Mouse (Mus musculus): ENCODE measurements around the gene Gm7138. TPM values are rescaled to one million over a fixed set of nuclear protein-coding genes. Genes with fewer than 3 reads are reported as not detected.
"Not testable (repeated sequence)": the region's sequence is repeated elsewhere in the genome, so short reads cannot be mapped to it uniquely, and the experiment has no call there.

Gm7138 gene
- polyA plus RNA-seq, 1 experiment from 2014 or later = not detected

- not testable (repeated sequence) for H3K4me1 ChIP-seq; H3K27me3 ChIP-seq (ENCODE audit: low read depth, poor library complexity, severe bottlenecking); DNase-seq (ENCODE audit: low spot score); H3K4me3 ChIP-seq; H3K27ac ChIP-seq (replicated peaks); H3K36me3 ChIP-seq; H3K9me3 ChIP-seq (replicated peaks)
- 53% methylated on average over 1 of the region's 1 CpGs for WGBS
Observed at GRCm38 (mm10) chr10:77787876-77788275, 11.1 kb upstream of the Gm7138 start, which contains the start of gene Gm7137. Gm7137 (minus strand) TSS chr10:77788200.

- DNase-seq (ENCODE audit: low spot score); H3K27ac ChIP-seq (replicated peaks); H3K4me3 ChIP-seq; H3K36me3 ChIP-seq; H3K4me1 ChIP-seq; H3K27me3 ChIP-seq (ENCODE audit: low read depth, poor library complexity, severe bottlenecking); H3K9me3 ChIP-seq (replicated peaks): not testable (repeated sequence)
- WGBS = 100% methylated on average over 1 of the region's 3 CpGs
Observed at GRCm38 (mm10) chr10:77783396-77783795, 6.7 kb upstream of the Gm7138 start.

GRCm38 (mm10) chr10:77782442-77782841 lies 5.7 kb upstream of the Gm7138 start, which contains the start of gene Gm3250:
Gm3250 (minus strand) TSS chr10:77782542.
- not testable (repeated sequence) for H3K27me3 ChIP-seq (ENCODE audit: low read depth, poor library complexity, severe bottlenecking); H3K36me3 ChIP-seq
- WGBS = no CpG with 5 or more reads among the region's 1 CpGs

GRCm38 (mm10) chr10:77772142-77772541 lies 4.6 kb downstream of the Gm7138 start:
- not testable (repeated sequence) for H3K27ac ChIP-seq (replicated peaks); DNase-seq (ENCODE audit: low spot score); H3K27me3 ChIP-seq (ENCODE audit: low read depth, poor library complexity, severe bottlenecking); H3K9me3 ChIP-seq (replicated peaks); H3K4me3 ChIP-seq; H3K36me3 ChIP-seq; H3K4me1 ChIP-seq
- WGBS = 83% methylated on average over 2 of the region's 3 CpGs

More at GRCm38 (mm10) chr10:77782442-77782841, 5.7 kb upstream of the Gm7138 start, which contains the start of gene Gm3250:
- not testable (repeated sequence) for H3K4me3 ChIP-seq; H3K27ac ChIP-seq (replicated peaks); H3K4me1 ChIP-seq; DNase-seq (ENCODE audit: low spot score); H3K9me3 ChIP-seq (replicated peaks)

- not testable (repeated sequence) for H3K27me3 ChIP-seq (ENCODE audit: low read depth, poor library complexity, severe bottlenecking); DNase-seq (ENCODE audit: low spot score); H3K4me1 ChIP-seq; H3K9me3 ChIP-seq (replicated peaks); H3K27ac ChIP-seq (replicated peaks); H3K36me3 ChIP-seq; H3K4me3 ChIP-seq
- WGBS = 60% methylated on average over 1 of the region's 1 CpGs
Observed at GRCm38 (mm10) chr10:77771225-77771624, 5.5 kb downstream of the Gm7138 start, which contains the start of gene Gm3238. Gm3238 (minus strand) TSS chr10:77771325.

- Histone ChIP-seq H3K9me3 (replicated peaks) (no peaks in the 10 kb centered on the region), H3K27ac (replicated peaks) (no peak overlapping the region), H3K27me3 (ENCODE audit: low read depth, poor library complexity, severe bottlenecking) (no peaks in the 10 kb centered on the region), H3K4me3 (no peak overlapping the region), H3K4me1 (no peaks in the 10 kb centered on the region), H3K36me3 (no peaks in the 10 kb centered on the region)
- DNase-seq (ENCODE audit: low spot score) = no peak
- WGBS = 83% methylated on average over 1 of the region's 1 CpGs
Observed at GRCm38 (mm10) chr10:77769727-77770126, 7.0 kb downstream of the Gm7138 start.

- H3K4me1 ChIP-seq; H3K27ac ChIP-seq (replicated peaks); H3K4me3 ChIP-seq; H3K36me3 ChIP-seq; H3K27me3 ChIP-seq (ENCODE audit: low read depth, poor library complexity, severe bottlenecking); DNase-seq (ENCODE audit: low spot score); H3K9me3 ChIP-seq (replicated peaks): not testable (repeated sequence)
- 71% methylated on average over 1 of the region's 1 CpGs for WGBS
Observed at GRCm38 (mm10) chr10:77759582-77759981, 17.2 kb downstream of the Gm7138 start, which contains the start of gene Gm3233. Gm3233 (minus strand) TSS chr10:77759682.

- H3K27ac ChIP-seq (replicated peaks) = no peak overlapping the region
- H3K4me1 ChIP-seq = 0 out of 2 replicates have a peak, but pooled peaks cover 3% of the 10 kb centered on the region
- no peaks in the 10 kb centered on the region for H3K9me3 ChIP-seq (replicated peaks)
- no peaks in the 10 kb centered on the region for H3K27me3 ChIP-seq (ENCODE audit: low read depth, poor library complexity, severe bottlenecking)
- no peaks in the 10 kb centered on the region for H3K36me3 ChIP-seq
- H3K4me3 ChIP-seq = no peak overlapping the region
- DNase-seq (ENCODE audit: low spot score) = no peak
Observed at GRCm38 (mm10) chr10:77753448-77753847, 23.3 kb downstream of the Gm7138 start.

- not testable (repeated sequence) for H3K9me3 ChIP-seq (replicated peaks); H3K36me3 ChIP-seq; H3K27ac ChIP-seq (replicated peaks); H3K4me1 ChIP-seq; H3K27me3 ChIP-seq (ENCODE audit: low read depth, poor library complexity, severe bottlenecking); H3K4me3 ChIP-seq; DNase-seq (ENCODE audit: low spot score)
- 70% methylated on average over 3 of the region's 3 CpGs for WGBS
Observed at GRCm38 (mm10) chr10:77752312-77752711, 24.4 kb downstream of the Gm7138 start.

- not testable (repeated sequence) for H3K4me3 ChIP-seq; DNase-seq (ENCODE audit: low spot score); H3K9me3 ChIP-seq (replicated peaks); H3K4me1 ChIP-seq; H3K27me3 ChIP-seq (ENCODE audit: low read depth, poor library complexity, severe bottlenecking); H3K36me3 ChIP-seq; H3K27ac ChIP-seq (replicated peaks)
- 82% methylated on average over 1 of the region's 1 CpGs for WGBS
Observed at GRCm38 (mm10) chr10:77751254-77751653, 25.5 kb downstream of the Gm7138 start, which contains the start of gene Gm9736. Gm9736 (minus strand) TSS chr10:77751354.

GRCm38 (mm10) chr10:77750686-77751085 lies 26.1 kb downstream of the Gm7138 start:
- H3K4me1 ChIP-seq; H3K4me3 ChIP-seq; H3K36me3 ChIP-seq; H3K9me3 ChIP-seq (replicated peaks); H3K27ac ChIP-seq (replicated peaks); H3K27me3 ChIP-seq (ENCODE audit: low read depth, poor library complexity, severe bottlenecking): not testable (repeated sequence)
- WGBS = 79% methylated on average over 1 of the region's 1 CpGs
- DNase-seq (ENCODE audit: low spot score) = peak; percentile 8

GRCm38 (mm10) chr10:77741924-77742688 lies 34.6 kb downstream of the Gm7138 start, which contains the start of gene Gm18596:
Gm18596 (minus strand) TSS chr10:77742638.
- DNase-seq (ENCODE audit: low spot score); H3K4me3 ChIP-seq; H3K36me3 ChIP-seq; H3K9me3 ChIP-seq (replicated peaks); H3K27me3 ChIP-seq (ENCODE audit: low read depth, poor library complexity, severe bottlenecking): not testable (repeated sequence)
- Histone ChIP-seq H3K27ac (replicated peaks) (peak within 1 kb of the TSS; percentile 46), H3K4me1 (peaks cover 42% of the 10 kb centered on the region)
- WGBS = 58% methylated on average over 5 of the region's 5 CpGs

GRCm38 (mm10) chr10:77738929-77739328 lies 37.8 kb downstream of the Gm7138 start:
- Histone ChIP-seq H3K4me3 (no peak overlapping the region), H3K9me3 (replicated peaks) (peaks cover 8% of the 10 kb centered on the region), H3K27me3 (ENCODE audit: low read depth, poor library complexity, severe bottlenecking) (no peaks in the 10 kb centered on the region), H3K36me3 (no peaks in the 10 kb centered on the region), H3K4me1 (peaks cover 39% of the 10 kb centered on the region), H3K27ac (replicated peaks) (no peak overlapping the region)
- WGBS = 91% methylated on average over 4 of the region's 4 CpGs
- no peak for DNase-seq (ENCODE audit: low spot score)
